Mouse (Mus musculus): ENCODE data around the gene Rpl21.

DNA sequence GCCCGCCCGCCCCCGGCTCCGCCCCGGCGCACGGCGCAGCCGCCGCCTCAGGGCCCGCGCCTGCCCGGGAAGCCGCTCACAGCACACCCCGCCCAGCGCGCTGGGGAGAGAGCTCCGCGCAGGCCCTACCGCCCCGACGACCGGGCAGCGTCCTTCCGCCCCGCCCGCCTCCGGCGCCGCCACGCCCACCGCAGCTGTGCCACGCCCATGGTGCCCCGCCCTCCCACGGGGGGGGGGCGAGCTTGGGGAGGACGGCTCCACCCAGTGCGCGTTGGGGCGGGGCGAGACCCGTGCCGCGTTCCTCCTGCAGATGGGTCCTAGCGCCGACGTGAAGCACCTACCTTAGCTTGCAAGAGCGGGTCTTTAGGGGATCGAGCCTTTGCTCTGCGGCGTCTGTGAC, 37.8 kb upstream of the Rpl21 start, which contains the start of gene Usp12:
- no peak for TF ChIP-seq CTCF (IDR thresholded peaks at IDR 0.05; ENCODE audit: extremely low read depth, insufficient read depth, low read length)
- TF ChIP-seq POLR2A (IDR thresholded peaks at IDR 0.05; ENCODE audit: extremely low read depth, insufficient read depth, low read length): no peak

Data from cortical plate, adult 2 months (tissue).